Mouse (Mus musculus): ENCODE measurements around the gene Riiad1. TPM values are rescaled to one million over a fixed set of nuclear protein-coding genes. Genes with fewer than 3 reads are reported as not detected.

Riiad1 gene
- polyA plus RNA-seq, 1 experiment from 2014 or later, result 3.2 TPM

- Histone ChIP-seq H3K4me3 (ENCODE audit: low read depth, low read length) (no peak overlapping the region), H3K4me2 (replicated peaks; ENCODE audit: low read depth) (no peak overlapping the region; the same call in 1 of the 2 replicates), H3K9ac (ENCODE audit: low read length) (no peak overlapping the region), H3K4me1 (replicated peaks; ENCODE audit: control insufficient read depth, insufficient read depth) (no peaks in the 10 kb centered on the region), H3K27ac (replicated peaks) (no peak overlapping the region), H3K9me3 (ENCODE audit: control insufficient read depth, low read length) (no peaks in the 10 kb centered on the region), H3K27me3 (ENCODE audit: control insufficient read depth, insufficient read depth, low read length) (no peaks in the 10 kb centered on the region), H3K36me3 (ENCODE audit: control insufficient read depth, insufficient read depth, low read length) (no peaks in the 10 kb centered on the region)
- TF ChIP-seq CTCF (IDR thresholded peaks at IDR 0.05; ENCODE audit: low read depth) (no peak), EP300 (optimal IDR thresholded peaks at IDR 0.05) (no peak)
- no peak for ATAC-seq (ENCODE audit: low FRiP score, low TSS enrichment)
- 78% methylated on average over 3 of the region's 3 CpGs for WGBS
- no peak for DNase-seq (ENCODE audit: low spot score)
Measured at GRCm38 (mm10) chr3:94457055-94457454, 23.1 kb downstream of the Riiad1 start.

GRCm38 (mm10) chr3:94456529-94457000, 23.6 kb downstream of the Riiad1 start:
- no peaks in the 10 kb centered on the region for H3K9me3 ChIP-seq (ENCODE audit: control insufficient read depth, low read length)
- no peaks in the 10 kb centered on the region for H3K4me1 ChIP-seq (replicated peaks; ENCODE audit: control insufficient read depth, insufficient read depth)
- H3K4me2 ChIP-seq (replicated peaks; ENCODE audit: low read depth), result peak overlapping the region; percentile 42
- no peaks in the 10 kb centered on the region for H3K36me3 ChIP-seq (ENCODE audit: control insufficient read depth, insufficient read depth, low read length)
- H3K4me3 ChIP-seq (ENCODE audit: low read depth, low read length), result peak overlapping the region; percentile 15; the same call in 1 of the 2 replicates
- H3K9ac ChIP-seq (ENCODE audit: low read length), result no peak overlapping the region
- H3K27me3 ChIP-seq (ENCODE audit: control insufficient read depth, insufficient read depth, low read length), result no peaks in the 10 kb centered on the region
- ATAC-seq (ENCODE audit: low FRiP score, low TSS enrichment), result peak; percentile 92
- H3K27ac ChIP-seq (replicated peaks), result no peak overlapping the region
- 2% methylated on average over 12 of the region's 12 CpGs for WGBS
- no peak for TF ChIP-seq EP300 (optimal IDR thresholded peaks at IDR 0.05)
- TF ChIP-seq CTCF (IDR thresholded peaks at IDR 0.05; ENCODE audit: low read depth), result peak; percentile 94
- DNase-seq (ENCODE audit: low spot score), result peak; percentile 92

- no peak for ATAC-seq (ENCODE audit: low FRiP score, low TSS enrichment)
- H3K9ac ChIP-seq (ENCODE audit: low read length), result no peak overlapping the region
- no peak overlapping the region for H3K27ac ChIP-seq (replicated peaks)
- no peaks in the 10 kb centered on the region for H3K4me1 ChIP-seq (replicated peaks; ENCODE audit: control insufficient read depth, insufficient read depth)
- no peak overlapping the region for H3K4me3 ChIP-seq (ENCODE audit: low read depth, low read length)
- no peaks in the 10 kb centered on the region for H3K9me3 ChIP-seq (ENCODE audit: control insufficient read depth, low read length)
- DNase-seq (ENCODE audit: low spot score), result no peak
- H3K27me3 ChIP-seq (ENCODE audit: control insufficient read depth, insufficient read depth, low read length), result no peaks in the 10 kb centered on the region
- peaks cover 22% of the 10 kb centered on the region for H3K36me3 ChIP-seq (ENCODE audit: control insufficient read depth, insufficient read depth, low read length)
- TF ChIP-seq EP300 (optimal IDR thresholded peaks at IDR 0.05), result no peak
- TF ChIP-seq CTCF (IDR thresholded peaks at IDR 0.05; ENCODE audit: low read depth), result no peak
- 91% methylated on average over 2 of the region's 2 CpGs for WGBS
- no peak overlapping the region for H3K4me2 ChIP-seq (replicated peaks; ENCODE audit: low read depth)
Measured at GRCm38 (mm10) chr3:94449377-94449776, 30.8 kb downstream of the Riiad1 start.

- H3K4me1 ChIP-seq (replicated peaks; ENCODE audit: control insufficient read depth, insufficient read depth), result no peaks in the 10 kb centered on the region
- peak within 1 kb of the TSS; percentile 92 for H3K4me2 ChIP-seq (replicated peaks; ENCODE audit: low read depth)
- no peaks in the 10 kb centered on the region for H3K9me3 ChIP-seq (ENCODE audit: control insufficient read depth, low read length)
- no peak for TF ChIP-seq CTCF (IDR thresholded peaks at IDR 0.05; ENCODE audit: low read depth)
- no peak for TF ChIP-seq EP300 (optimal IDR thresholded peaks at IDR 0.05)
- no peaks in the 10 kb centered on the region for H3K27me3 ChIP-seq (ENCODE audit: control insufficient read depth, insufficient read depth, low read length)
- ATAC-seq (ENCODE audit: low FRiP score, low TSS enrichment) (peak; percentile 72; the same call in 1 of the 2 replicates), DNase-seq (ENCODE audit: low spot score) (no peak)
- peak within 1 kb of the TSS; percentile 80 for H3K27ac ChIP-seq (replicated peaks)
- H3K4me3 ChIP-seq (ENCODE audit: low read depth, low read length), result peak within 1 kb of the TSS; percentile 97
- peaks cover 22% of the 10 kb centered on the region for H3K36me3 ChIP-seq (ENCODE audit: control insufficient read depth, insufficient read depth, low read length)
- WGBS, result 0% methylated on average over 24 of the region's 24 CpGs
- H3K9ac ChIP-seq (ENCODE audit: low read length), result peak within 1 kb of the TSS; percentile 98
Measured at GRCm38 (mm10) chr3:94443597-94443964, 36.6 kb downstream of the Riiad1 start, which contains the start of gene Oaz3. Gene Oaz3, minus strand, starts transcription at chr3:94443915.

- peak within 1 kb of the TSS; percentile 92 for H3K4me2 ChIP-seq (replicated peaks; ENCODE audit: low read depth)
- H3K4me3 ChIP-seq (ENCODE audit: low read depth, low read length), result peak within 1 kb of the TSS; percentile 97
- H3K9me3 ChIP-seq (ENCODE audit: control insufficient read depth, low read length), result no peaks in the 10 kb centered on the region
- H3K36me3 ChIP-seq (ENCODE audit: control insufficient read depth, insufficient read depth, low read length), result peaks cover 19% of the 10 kb centered on the region
- WGBS, result under 1% methylated on average over 39 of the region's 39 CpGs
- peak within 1 kb of the TSS; percentile 80 for H3K27ac ChIP-seq (replicated peaks)
- no peak for TF ChIP-seq EP300 (optimal IDR thresholded peaks at IDR 0.05)
- peak; percentile 13; the same call in 1 of the 2 replicates for TF ChIP-seq CTCF (IDR thresholded peaks at IDR 0.05; ENCODE audit: low read depth)
- no peaks in the 10 kb centered on the region for H3K4me1 ChIP-seq (replicated peaks; ENCODE audit: control insufficient read depth, insufficient read depth)
- no peaks in the 10 kb centered on the region for H3K27me3 ChIP-seq (ENCODE audit: control insufficient read depth, insufficient read depth, low read length)
- peak within 1 kb of the TSS; percentile 98 for H3K9ac ChIP-seq (ENCODE audit: low read length)
- ATAC-seq (ENCODE audit: low FRiP score, low TSS enrichment) (peak; percentile 96), DNase-seq (ENCODE audit: low spot score) (peak; percentile 94)
Measured at GRCm38 (mm10) chr3:94442951-94443596, 37.1 kb downstream of the Riiad1 start, which contains the start of gene Mrpl9. Gene Mrpl9, plus strand, starts transcription at chr3:94443318.

GRCm38 (mm10) chr3:94441182-94441581, 39.0 kb downstream of the Riiad1 start:
- 40% methylated on average over 3 of the region's 3 CpGs for WGBS
- Histone ChIP-seq H3K9ac (ENCODE audit: low read length) (no peak overlapping the region), H3K9me3 (ENCODE audit: control insufficient read depth, low read length) (no peaks in the 10 kb centered on the region), H3K4me3 (ENCODE audit: low read depth, low read length) (no peak overlapping the region), H3K27ac (replicated peaks) (no peak overlapping the region), H3K4me1 (replicated peaks; ENCODE audit: control insufficient read depth, insufficient read depth) (no peaks in the 10 kb centered on the region), H3K4me2 (replicated peaks; ENCODE audit: low read depth) (no peak overlapping the region), H3K36me3 (ENCODE audit: control insufficient read depth, insufficient read depth, low read length) (peaks cover 8% of the 10 kb centered on the region; the same call in 1 of the 2 replicates), H3K27me3 (ENCODE audit: control insufficient read depth, insufficient read depth, low read length) (no peaks in the 10 kb centered on the region)
- ATAC-seq (ENCODE audit: low FRiP score, low TSS enrichment) (no peak), DNase-seq (ENCODE audit: low spot score) (no peak)
- peak; percentile 72 for TF ChIP-seq CTCF (IDR thresholded peaks at IDR 0.05; ENCODE audit: low read depth)
- no peak for TF ChIP-seq EP300 (optimal IDR thresholded peaks at IDR 0.05)

Measured in stomach, postnatal 0 days (tissue).